Mouse (Mus musculus) cerebellum, postnatal 10 days (tissue): ENCODE results near the gene Hba-x.
"Not testable (repeated sequence)": the region's sequence is repeated elsewhere in the genome, so short reads cannot be mapped to it uniquely, and the experiment has no call there.

Experiments
- DNase-seq, 2 experiments: peaks; one replicate each; pipeline ENCODE4 v3.0.0; 2021; ENCODE audit warnings: mixed read lengths in 2 of 2

Gene Hba-x

DNA sequence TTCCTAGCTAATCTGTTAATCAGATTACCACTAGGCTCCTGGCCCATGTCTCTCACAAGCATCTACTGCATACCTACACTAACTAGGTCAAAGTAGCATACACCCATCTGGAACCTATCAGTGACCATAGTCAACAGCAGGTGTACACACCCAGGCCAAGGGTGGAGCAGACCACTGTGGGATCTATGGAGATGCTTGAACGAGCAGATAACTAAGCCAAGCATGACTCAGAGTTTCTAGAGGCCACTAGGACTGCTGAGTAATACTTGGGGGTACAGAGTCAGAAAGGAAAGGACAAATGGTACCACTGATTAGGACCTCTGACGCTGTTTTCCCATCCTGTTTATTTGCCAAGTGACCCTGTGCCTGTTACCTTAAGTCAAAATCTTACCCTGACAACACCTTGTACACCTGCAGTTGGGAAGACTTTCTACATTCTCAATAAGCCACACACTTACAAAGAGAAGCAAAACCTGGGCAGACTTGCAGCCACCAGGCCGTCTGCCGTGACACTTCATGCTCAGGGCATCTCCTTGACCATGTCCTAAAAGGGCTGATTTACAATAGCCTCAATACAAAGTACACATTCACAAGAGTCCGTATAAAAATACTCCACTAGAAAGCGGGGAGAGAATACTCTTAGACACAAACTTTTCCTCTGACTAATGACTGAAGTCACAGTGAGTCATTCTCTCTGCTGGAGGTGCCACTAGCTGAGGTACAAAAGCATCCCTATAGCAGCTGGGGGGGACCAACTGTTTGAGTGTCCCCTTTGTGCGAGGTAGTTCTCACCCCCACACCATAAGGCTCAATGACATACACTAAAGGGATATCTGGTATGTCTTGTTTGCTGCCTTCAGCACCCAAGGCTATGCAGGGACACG, 25.1 kb upstream of the Hba-x start:
- no peak for DNase-seq

DNA sequence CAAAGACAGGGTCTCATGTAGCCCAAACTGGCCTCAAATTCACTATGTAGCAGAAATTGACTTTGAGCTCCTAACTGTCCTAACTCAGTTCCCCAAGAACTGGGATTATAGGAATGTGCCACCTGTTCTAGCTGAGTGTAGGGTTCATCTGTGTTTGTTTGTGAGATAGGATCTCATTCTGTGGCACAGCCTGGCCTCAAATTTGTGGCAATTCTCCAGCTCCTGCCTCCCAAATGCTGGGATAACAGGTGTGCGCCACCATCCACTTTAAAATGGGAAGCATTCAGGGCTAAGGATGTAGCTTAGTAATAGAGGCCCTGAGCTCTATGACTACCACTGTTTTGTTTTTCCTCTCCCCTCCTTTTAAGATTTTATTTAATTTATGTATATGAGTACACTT, 23.1 kb upstream of the Hba-x start:
- DNase-seq, result no peak

DNA sequence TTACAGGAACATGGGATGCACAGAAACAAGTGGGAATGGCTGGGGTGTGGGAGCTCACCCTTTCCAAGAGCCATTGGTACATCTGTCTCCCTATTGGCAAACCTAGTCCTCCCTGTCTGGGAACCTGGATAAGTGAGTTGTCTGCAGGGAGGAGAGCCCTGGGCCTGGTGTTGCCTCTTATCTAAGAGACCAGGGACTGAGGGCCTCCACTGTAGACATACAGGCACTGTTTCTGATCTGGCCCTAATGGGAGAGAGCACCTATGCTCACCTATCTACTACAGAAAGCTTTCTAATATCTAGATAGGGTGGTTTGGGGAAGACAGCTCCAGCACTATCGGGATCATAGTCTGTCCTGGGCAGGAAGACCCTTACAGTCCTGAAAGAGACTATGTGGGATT, 20.1 kb upstream of the Hba-x start:
- no peak for DNase-seq

DNA sequence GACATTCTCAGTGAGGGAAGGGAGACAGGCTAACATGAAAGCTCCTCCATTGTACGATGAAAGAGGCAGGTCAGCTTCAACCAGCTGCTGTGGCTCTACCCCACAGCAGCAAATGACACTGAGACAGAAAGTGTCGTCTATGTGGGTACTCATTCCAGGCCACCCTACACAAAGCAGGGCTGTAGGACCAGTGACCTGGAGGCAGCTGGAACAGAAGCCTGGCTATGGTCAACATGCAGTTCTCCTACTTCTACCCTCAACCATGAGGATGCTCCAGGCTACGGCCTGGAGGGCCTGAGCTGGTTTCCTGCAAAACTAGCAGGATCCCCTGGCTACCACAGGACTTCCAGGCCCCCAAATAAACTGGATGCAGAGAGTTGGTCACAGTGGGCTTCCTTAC, 19.6 kb upstream of the Hba-x start:
- no peak for DNase-seq

DNA sequence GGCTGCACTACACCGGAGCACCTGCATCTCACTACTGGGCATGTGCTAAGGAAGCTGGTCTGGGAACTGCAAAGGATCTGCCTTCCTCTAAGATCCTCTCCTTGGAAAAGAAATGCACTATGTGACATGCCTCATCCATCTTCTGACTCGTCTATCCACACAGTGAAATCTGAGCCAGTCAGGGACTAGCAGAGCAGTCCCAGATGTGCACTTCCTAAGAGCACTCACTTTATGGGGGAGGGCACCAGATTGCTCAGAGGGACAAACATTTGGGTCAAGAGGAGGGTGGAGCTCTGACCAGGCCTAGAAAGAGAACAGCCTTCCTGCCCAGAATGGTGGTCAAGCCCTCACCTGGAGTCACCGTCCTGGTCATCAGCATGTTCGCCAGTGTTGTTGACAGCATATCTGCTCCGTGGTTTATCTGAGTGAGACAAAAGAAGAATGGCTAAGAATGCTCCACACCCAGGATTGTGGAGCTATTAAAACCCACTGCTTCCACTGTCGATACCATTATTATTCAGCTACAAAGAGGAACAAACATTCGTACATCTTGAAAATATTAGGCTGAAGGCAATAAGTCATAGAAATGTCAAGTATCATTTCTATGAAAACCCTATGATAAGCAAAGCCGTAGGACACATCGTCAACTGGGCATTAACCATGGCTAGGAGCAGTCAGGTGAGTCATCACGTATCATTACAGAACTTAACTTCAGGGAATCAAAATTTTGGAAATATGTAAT, 13.4 kb upstream of the Hba-x start:
- no peak for DNase-seq

DNA sequence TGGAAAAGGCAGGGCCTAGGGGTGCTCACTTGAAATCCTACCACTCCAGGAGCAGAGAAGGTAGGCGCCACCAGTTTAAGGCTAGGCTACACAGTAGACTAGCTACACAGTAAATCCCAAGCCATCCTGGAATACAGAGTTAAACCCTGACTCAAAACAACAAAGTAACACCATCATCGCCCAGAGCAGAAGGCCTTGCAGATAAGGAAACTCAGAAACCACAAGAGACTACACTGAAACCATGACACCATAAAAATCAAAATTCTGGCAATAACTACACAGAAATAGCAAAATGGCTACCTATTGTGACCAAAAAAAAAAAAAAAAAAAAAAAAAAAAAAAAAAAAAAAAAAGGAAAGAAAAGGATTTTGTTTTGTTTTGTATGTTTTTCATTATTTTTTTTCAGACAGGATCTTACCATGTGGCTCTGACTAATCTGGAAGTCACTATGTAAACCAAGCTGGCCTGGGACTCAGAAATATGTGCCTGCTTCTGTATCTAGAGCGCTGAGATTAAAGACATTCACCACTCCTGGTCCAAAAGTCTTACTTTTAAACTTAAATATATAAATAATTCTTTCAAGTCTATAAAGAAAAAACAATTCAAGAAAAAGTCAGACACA, 11.0 kb upstream of the Hba-x start:
- no peak for DNase-seq

GRCm38 (mm10) chr11:32266194-32266593, 10.0 kb upstream of the Hba-x start:
- DNase-seq, result peak in 1 of 2 experiments; percentile 10

DNA sequence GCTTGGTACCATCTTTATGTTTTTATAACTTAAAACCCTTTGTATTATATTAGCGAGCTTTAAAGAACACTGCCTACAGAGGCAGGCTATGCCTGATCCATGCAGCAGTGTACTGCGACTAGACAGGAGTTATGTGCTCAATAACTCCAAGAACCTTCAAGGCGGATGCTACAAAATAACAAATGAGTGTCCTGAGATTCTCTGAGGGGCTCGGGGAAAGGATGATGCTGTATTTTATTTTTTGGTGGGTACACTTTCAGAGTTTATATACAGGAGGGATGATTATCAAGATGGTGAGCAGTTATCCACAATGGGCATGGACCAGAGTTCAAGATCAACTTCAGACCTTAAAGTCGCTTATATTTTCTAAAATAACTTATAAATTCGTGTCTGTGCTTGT, 9.4 kb upstream of the Hba-x start:
- no peak for DNase-seq

DNA sequence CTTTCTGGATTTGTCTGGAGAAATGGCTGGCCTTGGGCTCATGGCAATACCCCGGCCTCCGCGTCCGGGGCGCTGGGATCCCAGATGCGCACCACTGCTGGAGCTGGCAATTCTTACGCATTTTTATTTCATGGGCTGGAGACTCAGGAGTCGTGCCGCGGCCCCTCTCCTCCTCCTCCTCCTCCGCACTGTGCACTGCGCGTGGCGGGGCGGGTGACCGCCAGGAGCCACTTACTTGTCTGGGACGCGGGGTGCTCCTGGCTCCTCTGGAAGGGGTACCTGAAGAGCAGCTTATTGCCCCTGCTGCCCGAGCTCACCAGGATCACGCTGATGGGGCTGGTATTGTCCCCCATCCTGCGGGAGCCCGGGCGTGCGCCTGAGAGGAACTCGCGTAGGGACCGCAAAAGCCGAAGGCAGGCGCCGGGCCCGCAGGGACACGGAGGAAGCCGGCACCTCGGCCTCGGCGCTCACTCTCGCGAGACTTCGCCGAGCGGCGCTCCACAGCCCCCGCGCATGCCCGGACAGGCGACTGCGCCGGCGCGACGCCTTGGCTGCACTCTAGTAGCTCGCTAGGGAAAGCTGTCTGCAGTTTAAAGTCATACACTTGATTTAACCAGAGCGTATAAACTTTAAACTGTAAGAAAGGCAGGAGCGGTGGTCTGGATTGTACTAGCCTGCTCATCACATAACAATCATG, 8.9 kb upstream of the Hba-x start, which contains the start of gene Nprl3:
Gene Nprl3, minus strand, starts transcription at position 520 of the 697 bp plus-strand sequence.
- peak; percentile 97 to 98 for DNase-seq

GRCm38 (mm10) chr11:32267964-32268363, 8.2 kb upstream of the Hba-x start:
- DNase-seq, result peak in 1 of 2 experiments; percentile 32

DNA sequence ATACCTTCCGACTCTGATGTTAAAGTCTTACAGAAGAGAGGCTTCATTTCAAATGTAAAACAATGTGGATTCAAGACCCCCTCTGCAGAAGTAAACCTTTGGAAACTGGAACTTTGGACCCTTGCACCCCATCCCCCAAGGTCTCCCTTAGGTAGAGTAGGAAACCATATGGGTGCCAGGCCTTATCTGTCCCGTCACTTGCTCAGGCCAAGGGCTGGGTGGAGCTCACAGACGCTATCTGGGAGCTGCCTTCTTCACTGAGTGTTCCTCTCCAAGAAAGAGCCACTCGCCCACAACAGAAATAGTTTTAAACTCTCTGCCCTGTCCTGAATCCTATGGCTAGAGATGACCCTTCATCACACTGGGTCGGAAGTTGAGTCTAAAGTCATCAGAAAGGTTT, 7.2 kb upstream of the Hba-x start:
- no peak for DNase-seq

GRCm38 (mm10) chr11:32271178-32271577, 5.0 kb upstream of the Hba-x start:
- no peak for DNase-seq

DNA sequence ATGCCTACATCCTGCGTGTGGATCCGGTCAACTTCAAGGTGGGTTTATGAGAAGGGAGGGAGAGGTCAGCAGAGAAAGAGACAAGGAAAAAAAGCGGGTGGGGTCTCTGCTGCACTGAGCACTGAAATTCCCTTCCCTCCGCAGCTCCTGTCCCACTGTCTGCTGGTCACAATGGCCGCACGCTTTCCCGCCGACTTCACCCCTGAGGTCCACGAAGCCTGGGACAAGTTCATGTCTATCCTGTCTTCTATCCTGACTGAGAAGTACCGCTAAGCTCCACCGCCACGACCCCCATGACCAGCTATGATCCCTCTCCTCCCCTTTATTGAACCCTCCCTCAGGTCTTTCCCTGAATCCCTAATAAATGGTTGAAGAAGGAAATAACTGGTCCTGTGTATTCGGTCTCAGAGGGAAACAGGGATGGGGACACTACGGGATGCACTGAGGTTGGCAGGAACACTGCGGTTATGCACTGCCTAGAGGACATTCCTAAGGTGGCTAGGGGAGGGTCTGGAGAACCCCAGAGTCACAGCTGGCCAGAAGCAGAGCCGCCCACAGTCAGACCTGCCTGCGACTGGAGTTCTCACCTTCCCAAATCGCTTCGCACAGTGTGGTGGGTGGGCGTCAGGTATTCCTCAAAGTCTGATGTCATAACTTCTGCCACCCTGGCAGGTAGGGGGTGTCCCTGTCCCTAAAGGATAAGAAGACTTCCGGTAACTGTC, 1.7 kb downstream of the Hba-x start:
- DNase-seq, result no peak

DNA sequence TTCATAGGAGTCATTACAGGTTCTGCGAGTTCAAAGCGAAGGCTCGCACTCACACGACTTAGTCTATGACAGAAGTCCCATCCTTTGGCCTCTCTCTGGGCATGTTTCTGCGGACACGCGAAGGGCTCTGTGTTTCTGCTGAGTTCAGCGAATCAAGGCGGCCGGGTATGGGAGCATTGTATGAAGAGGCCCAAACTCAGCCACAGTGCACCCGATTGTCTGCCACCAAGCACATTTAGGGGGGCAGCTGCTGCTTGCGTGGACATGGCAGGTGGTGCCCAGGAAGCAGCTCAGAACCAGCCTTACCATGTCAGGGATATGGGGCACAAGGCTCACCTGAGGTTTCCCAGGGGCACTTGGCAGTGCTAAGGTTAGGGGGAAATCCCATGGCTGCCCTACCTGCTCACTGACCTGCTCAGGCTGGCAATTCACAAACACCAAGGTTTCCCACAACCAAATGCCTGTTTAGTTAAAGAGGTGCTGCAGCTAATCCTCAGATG, 2.3 kb downstream of the Hba-x start:
- no peak for DNase-seq

DNA sequence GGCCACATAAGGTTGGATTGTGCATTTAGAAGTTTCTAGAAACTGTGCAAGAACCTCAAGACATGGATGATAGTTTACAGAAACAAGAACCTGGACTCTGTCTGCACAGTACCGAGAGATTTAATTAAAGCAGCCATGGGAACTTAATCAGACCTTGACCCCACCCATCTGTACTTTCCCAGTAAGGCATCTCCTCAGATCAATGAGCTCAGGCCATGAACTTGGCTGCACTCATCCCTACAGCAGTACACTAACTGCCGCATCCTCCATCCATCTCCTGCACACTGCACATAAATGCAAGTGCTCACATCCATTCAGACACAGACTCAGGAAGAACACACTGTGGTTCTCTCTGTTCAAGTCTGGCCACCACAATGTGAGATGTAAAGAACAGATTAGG, 4.4 kb downstream of the Hba-x start:
- no peak for DNase-seq

DNA sequence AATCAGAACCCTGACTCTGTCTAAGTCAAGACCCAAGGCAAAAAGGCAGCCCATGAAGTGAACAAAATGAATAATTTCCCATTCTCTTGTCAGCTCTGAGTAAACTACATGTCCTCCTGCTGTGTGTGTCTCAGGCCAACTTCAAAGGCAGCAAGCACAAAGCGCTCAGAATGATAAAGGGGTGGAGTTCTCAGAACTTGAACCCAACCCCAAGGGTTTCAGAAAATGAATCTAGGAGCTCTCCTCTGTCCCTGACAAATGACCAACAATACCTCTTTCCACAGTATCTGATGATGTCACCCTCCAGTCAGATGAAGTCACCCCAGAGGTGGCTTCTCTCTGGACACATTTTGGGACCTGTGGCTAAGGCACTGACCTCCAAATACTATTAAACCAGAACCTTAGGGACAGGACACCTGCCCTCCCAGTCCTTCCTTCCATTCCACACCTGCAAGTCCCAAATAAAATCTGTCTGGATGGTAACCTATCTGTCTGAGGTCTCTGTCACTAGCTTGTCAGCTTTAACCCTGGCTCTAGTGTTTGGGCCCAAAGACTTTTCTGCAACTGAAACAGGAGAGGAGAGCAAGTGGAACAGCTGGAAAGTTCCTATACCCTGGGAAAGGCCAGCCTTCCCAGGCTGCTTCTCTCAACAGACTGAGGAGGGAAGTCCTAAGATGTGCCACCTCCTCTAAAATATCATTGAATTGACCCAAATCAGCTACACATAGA, 5.4 kb downstream of the Hba-x start:
- DNase-seq, result no peak

- not testable (repeated sequence) for DNase-seq
These were observed 7.0 kb downstream of the Hba-x start, which contains the start of gene Hba-a1 for GRCm38 (mm10) chr11:32283091-32283777. Hba-a1 (plus strand) TSS chr11:32283511.

DNA sequence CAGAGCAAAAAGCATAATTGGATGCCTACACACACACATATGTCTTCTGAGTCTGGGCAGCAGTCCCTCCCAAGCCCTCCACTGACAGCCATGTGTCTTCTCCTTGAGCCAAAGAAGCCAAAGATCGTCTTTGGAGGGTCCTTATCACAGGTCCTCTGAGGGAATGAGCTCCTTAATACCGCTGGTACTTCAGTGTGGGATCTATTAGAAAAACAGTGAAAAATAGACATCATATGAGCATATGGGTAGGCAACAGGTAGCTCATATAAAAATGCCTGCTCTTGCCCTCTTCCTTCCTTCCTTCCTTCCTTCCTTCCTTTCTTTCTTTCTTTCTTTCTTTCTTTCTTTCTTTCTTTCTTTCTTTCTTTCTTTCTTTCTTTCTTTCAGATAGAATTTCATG, 8.4 kb downstream of the Hba-x start:
- not testable (repeated sequence) for DNase-seq

GRCm38 (mm10) chr11:32285031-32285775, 9.0 kb downstream of the Hba-x start:
- no peak for DNase-seq

GRCm38 (mm10) chr11:32285887-32286286, 9.7 kb downstream of the Hba-x start:
- DNase-seq, result not testable (repeated sequence)
